Mouse (Mus musculus) spleen, adult 2 months (tissue): ENCODE data around the gene Igtp. TPM values are rescaled to one million over a fixed set of nuclear protein-coding genes. Genes with fewer than 3 reads are reported as not detected.
"Not testable (repeated sequence)": the region's sequence is repeated elsewhere in the genome, so short reads cannot be mapped to it uniquely, and the experiment has no call there.

Experiments
- DNase-seq, 2 experiments: peaks; one replicate each; pipeline versions ENCODE4 v3.0.0 to v3.0.0-alpha.2; 2012 to 2021; ENCODE audit warnings: low spot score in 2 of 2, low read depth in 1 of 2
- H3K27ac ChIP-seq: fragments of 200-500 bp; 2 replicates; pipeline ENCODE4 v1.5.1; 2012; ENCODE audit warnings: low read length, inconsistent platforms; ENCODE audit not compliant: insufficient read depth
- H3K27me3 ChIP-seq: fragments of 200-500 bp; 2 replicates; pipeline ENCODE4 v1.6.1; 2012; ENCODE audit warnings: mild to moderate bottlenecking, moderate library complexity, low read length, inconsistent platforms; ENCODE audit not compliant: control insufficient read depth, insufficient read depth
- H3K36me3 ChIP-seq: fragments of 200-500 bp; 2 replicates; pipeline ENCODE4 v1.6.1; 2012; ENCODE audit warnings: mild to moderate bottlenecking, low read length, inconsistent platforms; ENCODE audit not compliant: control insufficient read depth, insufficient read depth
- H3K4me1 ChIP-seq: fragments of 200-500 bp; 2 replicates; pipeline ENCODE4 v1.6.1; 2011; ENCODE audit warnings: inconsistent platforms; ENCODE audit not compliant: control insufficient read depth, insufficient read depth, insufficient read length
- H3K4me3 ChIP-seq: fragments of 200-500 bp; 2 replicates; pipeline ENCODE4 v1.5.1; 2011; ENCODE audit warnings: mild to moderate bottlenecking, inconsistent platforms; ENCODE audit not compliant: insufficient read depth, insufficient read length; ENCODE audit errors: extremely low read depth
- CTCF ChIP-seq: fragments of 200-500 bp; IDR thresholded peaks from 2 replicates; pipeline ENCODE4 v1.5.1; 2011; ENCODE audit warnings: mild to moderate bottlenecking, inconsistent platforms; ENCODE audit not compliant: insufficient read depth, insufficient read length, insufficient replicate concordance; ENCODE audit errors: extremely low read depth
- POLR2A ChIP-seq: fragments of 200-500 bp; IDR thresholded peaks from 2 replicates; pipeline ENCODE4 v1.6.1; 2011; ENCODE audit warnings: low read depth, low read length, inconsistent platforms
- WGBS: fragments of 180-500 bp; shearing (Covaris S2); methylation state at CpG from one replicate; pipeline ENCODE4 v1.1.7; 2018; 5-methylcytosine and 5-hydroxymethylcytosine counted together
- polyA plus RNA-seq: library from polyadenylated mRNA; depleted of rRNA; stranded (reverse); fragments of >200 nt; gene quantifications from 2 replicates; pipeline ENCODE4 v1.2.3, GENCODE M21; 2012

Gene Igtp
- polyA plus RNA-seq, 1 experiment, result 25.4 TPM

DNA sequence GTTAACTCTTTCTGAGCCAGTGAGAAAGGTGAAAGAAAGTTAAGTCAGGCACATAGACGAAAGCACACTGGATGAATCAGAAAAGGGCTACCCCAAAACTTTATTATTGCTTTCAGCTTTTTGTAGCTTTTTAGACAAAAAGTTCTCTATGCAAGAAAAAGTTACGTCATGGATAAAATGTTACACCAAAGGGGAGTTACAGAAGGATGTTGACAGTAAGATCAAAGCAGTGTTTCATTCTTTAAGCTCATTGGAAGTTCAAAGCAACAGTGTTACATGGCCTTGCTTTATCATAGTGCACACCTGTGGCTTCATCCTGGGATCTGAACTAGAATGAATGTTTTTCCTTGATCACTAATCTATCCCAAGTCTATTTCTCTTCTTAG, 12.3 kb downstream of the Igtp start:
- H3K27ac ChIP-seq, result 0 out of 2 replicates have a peak overlapping the region, but pooled peaks have one; percentile 49

DNA sequence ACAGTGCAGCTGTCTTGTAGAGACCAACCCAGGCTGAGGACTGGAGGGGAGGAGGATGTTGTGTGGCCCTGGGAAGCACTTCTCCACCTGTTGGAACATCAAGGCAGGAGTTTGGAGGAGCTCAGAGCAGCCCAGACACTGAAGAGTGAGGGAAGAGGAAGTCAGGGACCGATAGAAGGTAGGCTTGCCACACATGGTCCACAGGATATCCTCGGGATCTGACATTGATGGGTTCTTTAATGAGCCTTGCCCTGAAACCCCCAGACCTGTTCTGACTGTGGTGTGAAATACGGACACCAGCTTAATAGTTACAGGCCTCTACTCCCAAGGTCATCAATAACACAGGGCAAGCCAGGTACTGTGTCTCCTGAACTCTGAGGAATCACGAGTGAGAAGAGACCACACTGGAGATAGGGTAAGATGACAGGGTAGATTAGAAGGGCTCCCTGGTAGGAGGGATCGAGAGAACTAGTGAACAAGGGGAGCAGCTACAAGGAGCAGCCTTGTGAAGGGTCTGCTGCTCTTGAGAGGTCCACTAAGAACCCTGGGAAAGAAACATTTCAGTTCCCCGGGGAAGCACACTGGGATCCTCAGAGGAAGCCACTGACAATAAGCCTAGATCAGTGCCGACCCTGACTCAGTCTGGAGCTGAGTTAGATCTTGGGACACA, 14.5 kb downstream of the Igtp start:
- DNase-seq, result no peak
- WGBS, result 65% methylated on average over 7 of the region's 7 CpGs
- no peak for TF ChIP-seq POLR2A
- TF ChIP-seq CTCF, result no peak

More for the DNA sequence above, 12.3 kb downstream of the Igtp start:
- Histone ChIP-seq H3K4me1 (peaks cover 19% of the 10 kb centered on the region; the same call in 1 of the 2 replicates), H3K36me3 (peaks cover 5% of the 10 kb centered on the region), H3K4me3 (no peak overlapping the region), H3K27me3 (no peaks in the 10 kb centered on the region)
- TF ChIP-seq POLR2A (no peak), CTCF (no peak)
- 59% methylated on average over 2 of the region's 2 CpGs for WGBS
- peak in 1 of 2 experiments; percentile 9 for DNase-seq

DNA sequence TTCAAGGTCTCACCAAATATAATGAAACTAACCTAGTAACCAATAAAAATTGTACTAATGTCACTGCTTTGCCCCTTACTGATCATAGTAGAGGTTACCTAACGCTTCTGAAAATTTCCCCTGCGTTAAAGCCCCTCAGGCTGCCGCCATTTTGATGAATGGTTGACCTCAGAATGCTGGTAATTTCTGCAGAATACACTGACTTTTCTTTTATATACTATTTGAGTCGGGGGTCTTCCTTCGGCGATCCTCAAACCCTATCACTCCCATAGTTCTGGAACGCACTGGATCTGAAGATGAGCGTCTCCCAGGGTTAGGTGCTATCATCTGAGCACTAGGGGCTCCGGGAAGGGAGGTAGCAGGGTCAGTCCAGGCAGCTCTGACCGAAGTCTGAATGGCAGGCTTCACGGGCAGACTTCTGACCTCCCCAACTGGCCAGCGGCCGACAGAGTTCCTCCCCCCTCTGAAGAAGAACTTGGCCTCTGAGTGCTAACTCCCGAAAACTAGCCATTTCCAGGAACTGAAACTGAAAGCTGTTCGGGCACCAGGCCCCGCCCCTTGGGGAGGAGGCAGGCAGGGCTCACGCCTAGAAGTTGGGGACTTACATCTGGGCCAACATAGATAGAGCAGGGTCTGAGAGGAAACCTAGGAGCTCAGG, 15.2 kb downstream of the Igtp start:
- WGBS, result 18% methylated on average over 17 of the region's 17 CpGs
- Histone ChIP-seq H3K27me3 (no peaks in the 10 kb centered on the region), H3K36me3 (no peaks in the 10 kb centered on the region), H3K4me3 (peak overlapping the region; percentile 71), H3K27ac (peak overlapping the region; percentile 92), H3K4me1 (peaks cover 22% of the 10 kb centered on the region; the same call in 1 of the 2 replicates)
- TF ChIP-seq POLR2A, result no peak; the same call in 1 of the 2 replicates
- TF ChIP-seq CTCF, result no peak
- peak; percentile 75 to 92 for DNase-seq

More for the DNA sequence above, 14.5 kb downstream of the Igtp start:
- Histone ChIP-seq H3K27me3 (no peaks in the 10 kb centered on the region), H3K27ac (no peak overlapping the region), H3K4me1 (peaks cover 22% of the 10 kb centered on the region; the same call in 1 of the 2 replicates), H3K4me3 (no peak overlapping the region), H3K36me3 (no peaks in the 10 kb centered on the region)

GRCm38 (mm10) chr11:58215049-58215430, 15.7 kb downstream of the Igtp start:
- Histone ChIP-seq H3K4me1 (peaks cover 22% of the 10 kb centered on the region; the same call in 1 of the 2 replicates), H3K4me3 (peak overlapping the region; percentile 55), H3K27ac (peak overlapping the region; percentile 53)
- 0% methylated on average over 2 of the region's 3 CpGs for WGBS
- H3K36me3 ChIP-seq, H3K27me3 ChIP-seq, DNase-seq: not testable (repeated sequence)

DNA sequence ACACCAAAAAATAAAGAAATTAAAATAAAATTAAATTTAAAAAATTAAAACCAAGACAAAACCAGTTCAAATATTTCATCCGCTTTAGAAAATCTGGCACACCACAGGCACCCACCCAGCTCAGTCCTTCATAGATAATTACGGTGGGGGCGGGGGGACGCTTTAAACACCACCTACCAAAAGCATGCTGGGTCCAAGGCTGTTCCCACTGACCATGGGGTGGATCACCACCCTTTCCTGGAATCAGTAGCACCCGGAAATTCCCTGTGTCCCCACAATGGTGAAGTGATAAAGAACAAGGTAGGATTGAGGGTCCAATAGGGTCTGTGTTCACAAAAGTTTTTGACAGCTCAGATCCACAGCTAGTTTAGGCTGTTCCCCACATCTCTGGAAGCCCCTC, 16.5 kb downstream of the Igtp start:
- no peak for DNase-seq
- 50% methylated on average over 5 of the region's 5 CpGs for WGBS
- H3K27ac ChIP-seq, result 0 out of 2 replicates have a peak overlapping the region, but pooled peaks have one; percentile 38
- no peak for TF ChIP-seq CTCF
- H3K4me3 ChIP-seq, result peak overlapping the region; percentile 49
- peaks cover 6% of the 10 kb centered on the region; the same call in 1 of the 2 replicates for H3K36me3 ChIP-seq
- peaks cover 16% of the 10 kb centered on the region; the same call in 1 of the 2 replicates for H3K4me1 ChIP-seq
- H3K27me3 ChIP-seq, result no peaks in the 10 kb centered on the region

GRCm38 (mm10) chr11:58216823-58217222, 17.5 kb downstream of the Igtp start:
- Histone ChIP-seq H3K4me3 (no peak overlapping the region), H3K4me1 (peaks cover 11% of the 10 kb centered on the region; the same call in 1 of the 2 replicates), H3K27ac (no peak overlapping the region), H3K27me3 (no peaks in the 10 kb centered on the region), H3K36me3 (peaks cover 7% of the 10 kb centered on the region; the same call in 1 of the 2 replicates)
- DNase-seq, result no peak
- TF ChIP-seq POLR2A (no peak), CTCF (no peak)
- WGBS, result 71% methylated on average over 6 of the region's 6 CpGs

GRCm38 (mm10) chr11:58223751-58224150, 24.4 kb downstream of the Igtp start:
- no peak for DNase-seq
- no peaks in the 10 kb centered on the region for H3K27me3 ChIP-seq
- H3K27ac ChIP-seq, result peak overlapping the region; percentile 11
- H3K4me1 ChIP-seq, result peaks cover 9% of the 10 kb centered on the region; the same call in 1 of the 2 replicates
- peaks cover 7% of the 10 kb centered on the region; the same call in 1 of the 2 replicates for H3K36me3 ChIP-seq
- TF ChIP-seq CTCF (no peak), POLR2A (no peak)
- no peak overlapping the region for H3K4me3 ChIP-seq
- 19% methylated on average over 4 of the region's 4 CpGs for WGBS
